Mouse (Mus musculus) midbrain, postnatal 0 days (tissue): ENCODE data around the gene Kctd14. TPM values are rescaled to one million over a fixed set of nuclear protein-coding genes. Genes with fewer than 3 reads are reported as not detected.
A peak's percentile ranks its signal among the peaks of the same experiment; 100 is the strongest.

Experiments used
- ATAC-seq: fragments of 200-750 bp; cut with Nextera tagmentation; 2 replicates; pipeline ENCODE4 v1.8.0; 2017; ENCODE audit warnings: moderate number of reproducible peaks, mild to moderate bottlenecking, moderate TSS enrichment, moderate library complexity; ENCODE audit not compliant: low FRiP score
- DNase-seq: peaks from one replicate; pipeline ENCODE4 v3.0.0-alpha.2; 2015; ENCODE audit warnings: low spot score
- H3K27ac ChIP-seq: fragments of 300-500 bp; sonication (generic); 2 replicates; pipeline ENCODE4 v1.5.1; 2014; ENCODE audit warnings: low read depth, mild to moderate bottlenecking, low read length, mixed read lengths
- H3K27me3 ChIP-seq: fragments of 300-500 bp; sonication (generic); 2 replicates; pipeline ENCODE4 v1.6.1; 2014; ENCODE audit warnings: low read length, control low read depth, mixed read lengths; ENCODE audit not compliant: insufficient read depth
- H3K36me3 ChIP-seq: fragments of 300-500 bp; sonication (generic); 2 replicates; pipeline ENCODE4 v1.6.1; 2014; ENCODE audit warnings: low read length, control low read depth, mixed read lengths; ENCODE audit not compliant: insufficient read depth
- H3K4me1 ChIP-seq: fragments of 300-500 bp; sonication (generic); 2 replicates; pipeline ENCODE4 v1.6.1; 2014; ENCODE audit warnings: mild to moderate bottlenecking, control low read depth, antibody characterized with exemption, low read length, mixed read lengths; ENCODE audit not compliant: insufficient read depth
- H3K4me2 ChIP-seq: fragments of 300-500 bp; sonication (generic); 2 replicates; pipeline ENCODE4 v1.6.1; 2014; ENCODE audit warnings: low read depth, mild to moderate bottlenecking, low read length, mixed read lengths; ENCODE audit not compliant: poor library complexity, severe bottlenecking
- H3K4me3 ChIP-seq: fragments of 300-500 bp; sonication (generic); 2 replicates; pipeline ENCODE4 v1.5.1; 2014; ENCODE audit warnings: low read depth, mild to moderate bottlenecking, low read length, moderate library complexity
- H3K9ac ChIP-seq: fragments of 300-500 bp; sonication (generic); replicated peaks from 2 replicates; pipeline ENCODE4 v1.6.1; 2014; ENCODE audit warnings: mild to moderate bottlenecking, low read length, moderate library complexity, mixed read lengths; ENCODE audit not compliant: poor library complexity, severe bottlenecking
- H3K9me3 ChIP-seq: fragments of 300-500 bp; sonication (generic); 2 replicates; pipeline ENCODE4 v1.6.1; 2016; ENCODE audit warnings: low read length, control low read depth
- CTCF ChIP-seq: IDR thresholded peaks from 2 replicates; pipeline ENCODE4 v1.5.1; 2016; ENCODE audit warnings: antibody characterized with exemption, mild to moderate bottlenecking
- WGBS: fragments of 180-500 bp; shearing (Covaris S2); extraction: QIAGEN DNeasy Blood & Tissue Kit; methylation state at CpG from one replicate; pipeline ENCODE4 v1.1.7; 2014; 5-methylcytosine and 5-hydroxymethylcytosine counted together
- polyA plus RNA-seq: library from polyadenylated mRNA; unstranded; fragments of >200 nt; fragmentation: Nextera tagmentation; extraction: Ambion mirVana; gene quantifications from 2 replicates; pipeline ENCODE4 v1.2.1, GENCODE M21; 2015
- total RNA-seq: library from RNA; depleted of rRNA; stranded (reverse); fragments of >200 nt; gene quantifications from 2 replicates; pipeline ENCODE4 v1.2.3, GENCODE M21; 2014; rRNA removed

Kctd14 gene
- total and polyA plus RNA-seq, 2 experiments from 2014 or later = 0.16 to 1.3 TPM

- H3K4me3 ChIP-seq = no peak overlapping the region
Measured at GRCm38 (mm10) chr7:97500555-97501209, 49.6 kb downstream of the Kctd14 start.

More at GRCm38 (mm10) chr7:97500555-97501209, 49.6 kb downstream of the Kctd14 start:
- Histone ChIP-seq H3K9me3 (no peaks in the 10 kb centered on the region), H3K27me3 (no peaks in the 10 kb centered on the region), H3K9ac (no peak overlapping the region), H3K4me1 (no peaks in the 10 kb centered on the region), H3K4me2 (no peak overlapping the region), H3K36me3 (0 out of 2 replicates have a peak, but pooled peaks cover 3% of the 10 kb centered on the region), H3K27ac (no peak overlapping the region)
- peak; percentile 33 for DNase-seq
- 60% methylated on average over 5 of the region's 5 CpGs for WGBS
- ATAC-seq = no peak; the same call in 1 of the 2 replicates
- no peak for TF ChIP-seq CTCF

Other genes with a start within 250 kb of the Kctd14 start
- 13.4 and 14.3 TPM in 2 replicates for gene Usp35, start 119.3 kb upstream of the Kctd14 start, total RNA-seq
- 2.7 and 2.9 TPM in 2 replicates for gene Usp35, start 119.3 kb upstream of the Kctd14 start, polyA plus RNA-seq
- 4.0 and 6.1 TPM in 2 replicates for gene Kctd21, start 119.0 kb upstream of the Kctd14 start, total RNA-seq
- gene Kctd21, start 119.0 kb upstream of the Kctd14 start, polyA plus RNA-seq = 3.1 TPM in 2 replicates
- gene Alg8, start 79.7 kb upstream of the Kctd14 start, total RNA-seq = 6.4 and 7.3 TPM in 2 replicates
- gene Alg8, start 79.7 kb upstream of the Kctd14 start, polyA plus RNA-seq = 9.0 and 9.1 TPM in 2 replicates
- 408 and 463 TPM in 2 replicates for gene Ndufc2, start 51.3 kb upstream of the Kctd14 start, total RNA-seq
- 608 and 638 TPM in 2 replicates for gene Ndufc2, start 51.3 kb upstream of the Kctd14 start, polyA plus RNA-seq
- 0.85 and 1.7 TPM in 2 replicates for gene Thrsp, start 33.6 kb upstream of the Kctd14 start, total RNA-seq
- gene Thrsp, start 33.6 kb upstream of the Kctd14 start, polyA plus RNA-seq = 1.3 and 1.6 TPM in 2 replicates
- 31.2 and 32.8 TPM in 2 replicates for gene Ints4, start 29.6 kb downstream of the Kctd14 start, total RNA-seq
- 23.0 and 23.3 TPM in 2 replicates for gene Ints4, start 29.6 kb downstream of the Kctd14 start, polyA plus RNA-seq
- 19.4 and 26.1 TPM in 2 replicates for gene Aamdc, start 128.2 kb downstream of the Kctd14 start, total RNA-seq
- 53.2 and 57.5 TPM in 2 replicates for gene Aamdc, start 128.2 kb downstream of the Kctd14 start, polyA plus RNA-seq
- gene Rsf1, start 128.6 kb downstream of the Kctd14 start, total RNA-seq = 19.8 and 25.9 TPM in 2 replicates
- gene Rsf1, start 128.6 kb downstream of the Kctd14 start, polyA plus RNA-seq = 22.0 and 27.4 TPM in 2 replicates
- gene Clns1a, start 245.3 kb downstream of the Kctd14 start, total RNA-seq = 90.2 and 101 TPM in 2 replicates
- 157 and 162 TPM in 2 replicates for gene Clns1a, start 245.3 kb downstream of the Kctd14 start, polyA plus RNA-seq